Mouse (Mus musculus): Measurements from ENCODE around the gene Yipf4. TPM values are rescaled to one million over a fixed set of nuclear protein-coding genes. Genes with fewer than 3 reads are reported as not detected.

Gene Yipf4
- 62.2 TPM in 2 replicates for polyA plus RNA-seq (2014; fragmentation: Nextera tagmentation; extraction: Ambion mirVana)

DNA sequence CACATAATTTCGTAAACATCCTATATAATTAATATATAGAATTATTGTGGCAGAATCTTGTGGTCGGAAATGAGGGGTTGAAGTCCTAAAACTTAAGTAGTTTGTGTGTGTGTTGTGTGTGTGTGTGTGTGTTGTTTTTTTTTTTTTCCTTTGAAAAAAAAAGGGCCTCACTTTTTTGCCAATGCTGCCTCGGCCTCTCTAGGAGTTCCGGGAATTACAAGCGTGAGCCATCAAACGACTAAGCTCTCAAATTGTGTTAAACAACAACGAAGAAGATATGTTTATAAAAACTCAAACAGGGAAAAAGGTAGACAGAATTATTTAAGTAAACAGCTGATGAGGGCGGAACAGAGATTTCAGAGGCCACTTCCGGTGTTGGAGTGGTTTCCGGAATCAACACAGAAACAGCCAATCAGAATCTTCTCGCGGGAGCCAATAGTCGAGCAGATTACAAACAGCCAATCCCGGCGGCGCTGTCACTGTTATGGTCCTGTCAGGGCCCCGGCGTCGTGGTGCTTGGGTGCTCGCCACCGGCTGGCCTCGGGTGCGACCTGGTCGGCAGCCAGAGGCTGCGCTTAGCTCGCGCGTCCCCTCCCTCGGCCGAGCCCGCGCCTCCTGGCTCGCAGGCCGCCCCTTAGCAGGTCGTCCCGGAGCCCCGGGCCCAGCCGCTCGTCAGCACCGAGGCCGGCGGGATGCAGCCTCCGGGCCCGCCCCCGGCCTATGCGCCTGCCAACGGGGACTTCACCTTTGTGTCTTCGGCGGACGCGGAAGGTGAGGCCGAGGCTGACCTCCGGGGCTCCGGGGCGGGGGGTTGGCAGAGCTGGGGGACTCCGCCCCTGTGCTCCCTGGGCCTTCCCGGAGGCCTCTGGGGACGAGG, at the start of gene Yipf4:
TSS of gene Yipf4 (plus strand) at position 470 of the 877 bp plus-strand sequence.
- ATAC-seq (ENCODE audit: low FRiP score) (peak; percentile 100), DNase-seq (ENCODE audit: low spot score) (peak; percentile 95)
- H3K4me1 ChIP-seq (replicated peaks; ENCODE audit: control insufficient read depth, insufficient read depth, low read length), result peaks cover 10% of the 10 kb centered on the region
- peak within 1 kb of the TSS; percentile 75 for H3K27ac ChIP-seq
- peaks cover 25% of the 10 kb centered on the region for H3K36me3 ChIP-seq (replicated peaks; ENCODE audit: control insufficient read depth, insufficient read depth)
- peak within 1 kb of the TSS; percentile 76 for H3K4me2 ChIP-seq (replicated peaks)
- peak within 1 kb of the TSS; percentile 85 for H3K9ac ChIP-seq
- H3K4me3 ChIP-seq (replicated peaks; ENCODE audit: low read length), result peak within 1 kb of the TSS; percentile 95
- WGBS, result 5% methylated on average over 56 of the region's 58 CpGs
- H3K27me3 ChIP-seq (ENCODE audit: control insufficient read depth, insufficient read depth, low read length), result no peaks in the 10 kb centered on the region
- no peaks in the 10 kb centered on the region for H3K9me3 ChIP-seq (ENCODE audit: control insufficient read depth, low read length)

DNA sequence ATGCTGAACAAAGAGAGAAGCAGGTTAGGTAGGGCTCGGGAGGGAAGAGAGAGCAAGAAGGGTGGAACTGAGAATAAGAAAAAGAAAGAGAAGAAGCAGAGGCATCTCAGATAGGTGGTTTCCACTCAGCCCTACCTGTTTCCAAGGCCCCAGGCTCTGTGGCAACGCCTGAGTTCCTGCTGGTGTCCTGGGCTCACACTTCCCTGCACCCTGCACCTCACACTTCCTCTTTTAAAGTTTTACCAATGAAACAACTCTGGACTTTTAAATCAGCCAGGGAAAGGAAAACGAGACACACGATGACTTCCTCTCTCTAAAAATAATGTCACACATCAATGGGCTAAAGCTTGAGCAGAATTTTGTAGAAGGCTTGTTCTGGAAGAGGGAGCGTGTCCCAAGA, 48.8 kb upstream of the Yipf4 start:
- Histone ChIP-seq H3K36me3 (replicated peaks; ENCODE audit: control insufficient read depth, insufficient read depth) (no peaks in the 10 kb centered on the region), H3K4me3 (replicated peaks; ENCODE audit: low read length) (no peak overlapping the region), H3K27me3 (ENCODE audit: control insufficient read depth, insufficient read depth, low read length) (no peaks in the 10 kb centered on the region), H3K9ac (no peak overlapping the region), H3K4me2 (replicated peaks) (no peak overlapping the region), H3K4me1 (replicated peaks; ENCODE audit: control insufficient read depth, insufficient read depth, low read length) (no peaks in the 10 kb centered on the region), H3K27ac (no peak overlapping the region), H3K9me3 (ENCODE audit: control insufficient read depth, low read length) (no peaks in the 10 kb centered on the region)
- DNase-seq (ENCODE audit: low spot score), result peak; percentile 2
- WGBS, result 79% methylated on average over 5 of the region's 5 CpGs
- no peak for ATAC-seq (ENCODE audit: low FRiP score)

GRCm38 (mm10) chr17:74449776-74450175, 39.5 kb upstream of the Yipf4 start:
- Histone ChIP-seq H3K36me3 (replicated peaks; ENCODE audit: control insufficient read depth, insufficient read depth) (no peaks in the 10 kb centered on the region), H3K4me2 (replicated peaks) (no peak overlapping the region), H3K4me3 (replicated peaks; ENCODE audit: low read length) (no peak overlapping the region), H3K9me3 (ENCODE audit: control insufficient read depth, low read length) (no peaks in the 10 kb centered on the region), H3K9ac (no peak overlapping the region), H3K27ac (no peak overlapping the region), H3K4me1 (replicated peaks; ENCODE audit: control insufficient read depth, insufficient read depth, low read length) (no peaks in the 10 kb centered on the region), H3K27me3 (ENCODE audit: control insufficient read depth, insufficient read depth, low read length) (no peaks in the 10 kb centered on the region)
- no peak for ATAC-seq (ENCODE audit: low FRiP score)
- WGBS, result 86% methylated on average over 10 of the region's 10 CpGs
- peak; percentile 13 for DNase-seq (ENCODE audit: low spot score)

- Histone ChIP-seq H3K4me3 (replicated peaks; ENCODE audit: low read length) (no peak overlapping the region), H3K27ac (no peak overlapping the region), H3K9ac (no peak overlapping the region), H3K4me1 (replicated peaks; ENCODE audit: control insufficient read depth, insufficient read depth, low read length) (no peaks in the 10 kb centered on the region), H3K4me2 (replicated peaks) (no peak overlapping the region), H3K27me3 (ENCODE audit: control insufficient read depth, insufficient read depth, low read length) (no peaks in the 10 kb centered on the region), H3K9me3 (ENCODE audit: control insufficient read depth, low read length) (no peaks in the 10 kb centered on the region), H3K36me3 (replicated peaks; ENCODE audit: control insufficient read depth, insufficient read depth) (no peaks in the 10 kb centered on the region)
- ATAC-seq (ENCODE audit: low FRiP score) (no peak), DNase-seq (ENCODE audit: low spot score) (no peak)
- 82% methylated on average over 3 of the region's 3 CpGs for WGBS
Observed at GRCm38 (mm10) chr17:74453928-74454327, 35.4 kb upstream of the Yipf4 start.

DNA sequence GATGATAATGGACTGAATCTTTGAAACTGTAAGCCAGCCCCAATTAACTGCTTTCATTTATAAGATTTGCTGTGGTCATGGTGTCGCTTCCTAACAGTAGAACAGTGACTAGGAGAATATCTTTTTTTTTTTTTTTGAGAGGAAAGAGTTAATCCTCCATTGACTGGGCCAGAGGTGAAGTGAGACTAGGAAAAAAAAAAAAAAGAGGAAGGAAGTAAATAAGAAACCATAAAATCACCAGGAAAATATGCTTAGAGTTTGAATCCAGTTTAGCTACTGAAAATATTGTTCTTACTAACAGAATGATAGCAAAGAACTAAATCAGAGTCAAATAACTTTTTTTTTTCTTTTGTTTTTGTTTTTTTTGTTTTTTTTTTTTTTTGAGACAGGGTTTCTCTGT, 34.6 kb upstream of the Yipf4 start:
- no peak overlapping the region for H3K9ac ChIP-seq
- no peak overlapping the region for H3K27ac ChIP-seq
- H3K27me3 ChIP-seq (ENCODE audit: control insufficient read depth, insufficient read depth, low read length), result no peaks in the 10 kb centered on the region
- DNase-seq (ENCODE audit: low spot score) (peak; percentile 14), ATAC-seq (ENCODE audit: low FRiP score) (no peak)
- no peaks in the 10 kb centered on the region for H3K36me3 ChIP-seq (replicated peaks; ENCODE audit: control insufficient read depth, insufficient read depth)
- no peaks in the 10 kb centered on the region for H3K4me1 ChIP-seq (replicated peaks; ENCODE audit: control insufficient read depth, insufficient read depth, low read length)
- no peak overlapping the region for H3K4me2 ChIP-seq (replicated peaks)
- no peaks in the 10 kb centered on the region for H3K9me3 ChIP-seq (ENCODE audit: control insufficient read depth, low read length)
- 87% methylated on average over 1 of the region's 1 CpGs for WGBS
- no peak overlapping the region for H3K4me3 ChIP-seq (replicated peaks; ENCODE audit: low read length)

- no peak overlapping the region for H3K4me2 ChIP-seq (replicated peaks)
- ATAC-seq (ENCODE audit: low FRiP score), result no peak
Observed at GRCm38 (mm10) chr17:74455426-74455825, 33.9 kb upstream of the Yipf4 start.

DNA sequence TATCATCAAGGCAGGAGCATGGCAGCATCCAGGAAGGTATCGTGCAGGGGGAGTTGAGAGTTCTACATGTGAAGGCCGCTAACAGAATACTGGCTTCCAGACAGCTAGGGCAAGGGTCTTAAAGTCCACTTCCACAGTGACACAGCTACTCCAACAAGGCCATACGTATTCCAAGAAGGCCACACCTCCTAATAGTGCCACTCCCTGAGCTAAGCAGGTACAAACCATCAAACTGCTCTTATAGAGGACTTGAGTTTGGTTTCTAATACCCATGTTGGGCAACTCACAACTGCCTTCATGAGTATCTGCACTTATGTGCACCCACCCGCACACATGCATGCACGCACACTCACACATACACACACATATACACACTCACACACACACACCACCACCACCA, 32.5 kb upstream of the Yipf4 start:
- Histone ChIP-seq H3K9ac (no peak overlapping the region), H3K4me2 (replicated peaks) (no peak overlapping the region), H3K27me3 (ENCODE audit: control insufficient read depth, insufficient read depth, low read length) (no peaks in the 10 kb centered on the region), H3K36me3 (replicated peaks; ENCODE audit: control insufficient read depth, insufficient read depth) (no peaks in the 10 kb centered on the region), H3K4me1 (replicated peaks; ENCODE audit: control insufficient read depth, insufficient read depth, low read length) (no peaks in the 10 kb centered on the region), H3K4me3 (replicated peaks; ENCODE audit: low read length) (no peak overlapping the region), H3K9me3 (ENCODE audit: control insufficient read depth, low read length) (no peaks in the 10 kb centered on the region), H3K27ac (no peak overlapping the region)
- ATAC-seq (ENCODE audit: low FRiP score), result no peak
- WGBS, result 92% methylated on average over 5 of the region's 5 CpGs
- no peak for DNase-seq (ENCODE audit: low spot score)

More at GRCm38 (mm10) chr17:74455426-74455825, 33.9 kb upstream of the Yipf4 start:
- H3K36me3 ChIP-seq (replicated peaks; ENCODE audit: control insufficient read depth, insufficient read depth), result no peaks in the 10 kb centered on the region
- no peak overlapping the region for H3K9ac ChIP-seq
- no peaks in the 10 kb centered on the region for H3K4me1 ChIP-seq (replicated peaks; ENCODE audit: control insufficient read depth, insufficient read depth, low read length)
- no peaks in the 10 kb centered on the region for H3K27me3 ChIP-seq (ENCODE audit: control insufficient read depth, insufficient read depth, low read length)
- no peak overlapping the region for H3K4me3 ChIP-seq (replicated peaks; ENCODE audit: low read length)
- no peaks in the 10 kb centered on the region for H3K9me3 ChIP-seq (ENCODE audit: control insufficient read depth, low read length)
- peak; percentile 20 for DNase-seq (ENCODE audit: low spot score)
- 93% methylated on average over 4 of the region's 4 CpGs for whole genome bisulfite sequencing
- no peak overlapping the region for H3K27ac ChIP-seq

DNA sequence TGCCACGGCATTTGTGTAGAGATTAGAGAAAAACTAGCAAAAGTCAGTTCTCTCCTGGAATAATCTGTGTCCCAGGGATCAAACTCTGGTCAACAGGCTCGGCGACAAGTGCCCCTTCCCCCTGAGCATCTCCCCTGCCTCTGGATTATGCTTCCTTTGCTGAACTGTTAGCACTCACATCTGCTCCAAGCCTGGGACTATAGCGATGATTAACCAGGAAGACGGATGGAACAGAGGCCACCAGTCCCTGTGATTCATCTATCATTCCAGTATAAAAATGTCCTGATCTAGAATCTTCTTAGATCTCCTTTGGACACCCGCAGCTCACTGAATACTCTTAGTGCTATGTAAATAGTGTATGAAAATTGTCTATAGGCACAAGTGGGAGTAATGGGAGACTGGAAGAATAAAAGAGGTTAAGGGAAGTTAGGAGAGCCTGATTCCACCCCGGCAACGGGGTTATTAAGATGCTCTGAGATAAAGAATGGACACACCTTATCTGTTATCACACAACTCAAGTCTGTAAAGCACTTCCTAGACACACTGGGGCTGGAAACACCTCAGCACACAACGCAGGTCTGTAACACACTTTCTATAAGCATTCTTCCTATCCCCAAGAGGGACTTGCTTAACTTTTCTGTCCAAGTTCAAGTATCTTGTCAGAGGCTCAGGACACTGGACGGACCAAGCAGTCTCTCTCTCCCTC, 31.2 kb upstream of the Yipf4 start:
- H3K27me3 ChIP-seq (ENCODE audit: control insufficient read depth, insufficient read depth, low read length), result no peaks in the 10 kb centered on the region
- H3K4me3 ChIP-seq (replicated peaks; ENCODE audit: low read length), result no peak overlapping the region
- no peaks in the 10 kb centered on the region for H3K36me3 ChIP-seq (replicated peaks; ENCODE audit: control insufficient read depth, insufficient read depth)
- H3K9me3 ChIP-seq (ENCODE audit: control insufficient read depth, low read length), result no peaks in the 10 kb centered on the region
- no peak overlapping the region for H3K9ac ChIP-seq
- no peaks in the 10 kb centered on the region for H3K4me1 ChIP-seq (replicated peaks; ENCODE audit: control insufficient read depth, insufficient read depth, low read length)
- H3K27ac ChIP-seq, result no peak overlapping the region
- no peak overlapping the region for H3K4me2 ChIP-seq (replicated peaks)
- DNase-seq (ENCODE audit: low spot score) (peak; percentile 5), ATAC-seq (ENCODE audit: low FRiP score) (no peak)
- 80% methylated on average over 10 of the region's 10 CpGs for WGBS

DNA sequence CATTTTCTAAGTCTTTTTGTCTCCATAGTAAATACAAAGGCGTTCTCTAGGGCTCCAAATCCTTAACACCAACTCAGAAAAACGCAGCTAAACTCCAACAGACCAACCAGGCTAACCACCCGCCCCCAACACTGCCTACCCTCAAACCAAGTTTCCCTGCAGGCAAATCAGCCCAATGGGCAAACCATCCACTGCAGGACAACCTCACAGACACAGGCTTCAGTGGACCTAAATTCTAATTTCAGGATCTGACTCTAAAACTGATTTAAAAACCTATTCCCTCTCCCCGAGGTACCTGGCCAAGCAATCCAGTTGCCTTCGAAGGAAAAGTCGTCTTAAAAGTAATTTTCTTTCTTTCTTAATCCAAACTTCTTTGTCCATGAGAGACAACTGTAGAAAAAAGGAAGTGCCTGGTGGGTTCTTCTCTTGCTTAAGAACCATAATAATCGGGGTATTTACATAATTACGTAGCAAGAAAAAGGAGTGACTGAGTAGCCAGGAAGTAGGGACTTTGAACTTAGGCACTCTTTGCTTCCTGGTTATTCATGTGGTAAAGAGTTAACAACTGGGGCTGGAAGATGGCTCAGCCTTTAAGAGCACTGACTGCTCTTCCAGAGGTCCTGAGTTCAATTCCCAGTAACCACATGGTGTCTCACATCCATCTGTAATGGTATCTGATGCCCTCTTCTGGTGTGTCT, 30.4 kb upstream of the Yipf4 start, which contains the start of gene Nlrc4:
TSS of gene Nlrc4 (minus strand) at position 432 of the 698 bp plus-strand sequence.
- ATAC-seq (ENCODE audit: low FRiP score) (no peak), DNase-seq (ENCODE audit: low spot score) (peak; percentile 14)
- Histone ChIP-seq H3K27me3 (ENCODE audit: control insufficient read depth, insufficient read depth, low read length) (no peaks in the 10 kb centered on the region), H3K27ac (no peak within 1 kb of the TSS), H3K4me1 (replicated peaks; ENCODE audit: control insufficient read depth, insufficient read depth, low read length) (no peaks in the 10 kb centered on the region), H3K4me3 (replicated peaks; ENCODE audit: low read length) (no peak within 1 kb of the TSS), H3K9me3 (ENCODE audit: control insufficient read depth, low read length) (no peaks in the 10 kb centered on the region), H3K4me2 (replicated peaks) (no peak within 1 kb of the TSS), H3K36me3 (replicated peaks; ENCODE audit: control insufficient read depth, insufficient read depth) (no peaks in the 10 kb centered on the region), H3K9ac (no peak within 1 kb of the TSS)
- WGBS, result 58% methylated on average over 8 of the region's 8 CpGs
